Mouse (Mus musculus) heart, postnatal 4 days (tissue): Measurements from ENCODE around the gene Emc7. TPM values are rescaled to one million over a fixed set of nuclear protein-coding genes. Genes with fewer than 3 reads are reported as not detected.

Experiments used
- total RNA-seq, 2 experiments: library from RNA; stranded (reverse); gene quantifications; 2 replicates each; pipeline ENCODE4 v1.2.3; 2021

The Emc7 gene
- total RNA-seq, 2 experiments from 2014 or later = 15.5 to 16.4 TPM

Other genes starting within 250 kb of the Emc7 start
- gene Lpcat4, start 215.5 kb upstream of the Emc7 start, total RNA-seq = 1 to 10 TPM; 6.6 to 7.7 TPM
- gene Nutm1, start 195.7 kb upstream of the Emc7 start, total RNA-seq = not detected
- 10 to 100 TPM; 64.1 to 65.4 TPM for gene Nop10, start 193.1 kb upstream of the Emc7 start, total RNA-seq
- gene Slc12a6, start 189.2 kb upstream of the Emc7 start, total RNA-seq = 10 to 100 TPM; 35.5 to 36.5 TPM
- not detected for gene Gm21985, start 188.7 kb upstream of the Emc7 start, total RNA-seq
- gene Emc4, start 87.0 kb upstream of the Emc7 start, total RNA-seq = 10 to 100 TPM; 57.4 to 61.0 TPM
- 10 to 100 TPM; 12.5 to 12.6 TPM for gene Katnbl1, start 75.8 kb upstream of the Emc7 start, total RNA-seq
- not detected for gene Chrm5, start 25.8 kb downstream of the Emc7 start, total RNA-seq
- 10 to 100 TPM; 15.1 to 17.2 TPM for gene Aven, start 38.0 kb downstream of the Emc7 start, total RNA-seq